In genomic region chr9:41580067-41580466, GRCm38 (mm10) we compare ENCODE assay signal across 9 mouse cellular contexts.
DNase-seq lines count a peak whose midpoint lies in the region; ATAC-seq and TF ChIP-seq lines count a peak whose summit lies in the region.
"Had no signal": no experiment of that assay in that cellular context is flagged by ENCODE, and none has a peak within 500 bp of the region (broad histone marks: within the 10 kb centered on the region; RNA-seq: fewer than 3 reads in every experiment).

No protein-coding gene starts in this region.

- peaks cover 3% of the 10 kb centered on the region; the same call in 1 of the 2 replicates for H3K27me3 ChIP-seq in cerebellum, adult 2 months (ENCODE audit: control insufficient read depth, insufficient read depth, low read length)
- no peaks in the 10 kb centered on the region for H3K27me3 ChIP-seq in Patski
- no peaks in the 10 kb centered on the region for H3K27me3 ChIP-seq in midbrain, embryonic 10.5 days (ENCODE audit: low read depth, poor library complexity, severe bottlenecking)

- H3K36me3 ChIP-seq in midbrain, embryonic 10.5 days, result no peaks in the 10 kb centered on the region

- under 1% methylated on average over 4 of the region's 4 CpGs for WGBS in cerebellum, adult 2 months
- WGBS in midbrain, embryonic 10.5 days, result 1% methylated on average over 4 of the region's 4 CpGs

- no peak for DNase-seq in cerebellum, adult 2 months
- DNase-seq in cerebellum, adult 18-20 months, result no peak
- DNase-seq in Patski (ENCODE audit: low read depth, low spot score), result no peak
- peak; percentile 36 to 59 for DNase-seq in heart, postnatal 10 days
- DNase-seq in midbrain, embryonic 10.5 days (ENCODE audit: low spot score), result peak; percentile 43
- no peak for DNase-seq in urinary bladder, postnatal 10 days (ENCODE audit: low spot score)
- DNase-seq in cerebellum, postnatal 4 days (ENCODE audit: low spot score in 2 of 2), result no peak

- H3K4me3 ChIP-seq in cerebellum, adult 2 months (replicated peaks; ENCODE audit: insufficient read depth, low read depth, low read length), result peak overlapping the region; percentile 22
- peak overlapping the region; percentile 80 for H3K4me3 ChIP-seq in midbrain, embryonic 10.5 days

- TF ChIP-seq CTCF in cerebellum, adult 2 months (IDR thresholded peaks at IDR 0.05; ENCODE audit: borderline replicate concordance, insufficient read depth, low read depth, low read length), result no peak
- TF ChIP-seq CTCF in Patski (IDR thresholded peaks at IDR 0.05), result no peak

- POLR2A ChIA-PET in Patski (lab: Charles Lee), result interaction anchor here (0.7 to 3.9 kb wide), 10 partner anchors 11 to 372 kb away, joined by 3 to 23 read pairs (median 6); no protein-coding TSS in a partner anchor

- CTCF ChIA-PET in Patski (lab: Charles Lee), result interaction anchor here (0.6 to 3.8 kb wide), 10 partner anchors 16 to 374 kb away, joined by 3 to 32 read pairs (median 3); no protein-coding TSS in a partner anchor

- H3K4me1 ChIP-seq in cerebellum, adult 2 months (ENCODE audit: control insufficient read depth, insufficient read depth, low read length), result no peaks in the 10 kb centered on the region
- H3K4me1 ChIP-seq in midbrain, embryonic 10.5 days, result peaks cover 65% of the 10 kb centered on the region

- peak; percentile 29 for ATAC-seq in Patski
- no peak for ATAC-seq in granulocyte monocyte progenitor cell, adult 5-6 weeks (replicated peaks; ENCODE audit: poor library complexity, severe bottlenecking)

- no peaks in the 10 kb centered on the region for H3K9me3 ChIP-seq in midbrain, embryonic 10.5 days (replicated peaks)

- intact Hi-C loops in heart, postnatal 10 days (cut with DNase I), result loop anchor here (1.0 to 2.0 kb wide), 3 partner anchors 105 to 371 kb away; no protein-coding TSS in a partner anchor

- H3K27ac ChIP-seq in cerebellum, adult 2 months (ENCODE audit: insufficient read depth, low read length), result peak overlapping the region; percentile 50; the same call in 1 of the 2 replicates
- peak overlapping the region; percentile 97 for H3K27ac ChIP-seq in midbrain, embryonic 10.5 days (replicated peaks)
- H3K27ac ChIP-seq: macrophage had no signal

- no peak for TF ChIP-seq POLR2A in cerebellum, adult 2 months (IDR thresholded peaks at IDR 0.05; ENCODE audit: borderline replicate concordance, insufficient read depth, low read length)

- in situ Hi-C loops in Patski (cut with MboI; ENCODE audit: low pct_unique_long_range_greater_than_20kb), result loop anchor here (5.0 to 10.0 kb wide), 4 partner anchors 103 to 372 kb away; no protein-coding TSS in a partner anchor

Comparison
In these comparisons a context has a peak if more than half of its experiments do, and no peak if none do; other contexts are left out.
1. DNase-seq: peak in heart, postnatal 10 days (2 of 2) and midbrain, embryonic 10.5 days (single experiment); none in cerebellum, adult 2 months (0 of 2), cerebellum, adult 18-20 months (0 of 2), Patski (single experiment), urinary bladder, postnatal 10 days (single experiment) and cerebellum, postnatal 4 days (0 of 2).